Mouse (Mus musculus): ENCODE measurements around the gene Serpina3f.

Gene Serpina3f

DNA sequence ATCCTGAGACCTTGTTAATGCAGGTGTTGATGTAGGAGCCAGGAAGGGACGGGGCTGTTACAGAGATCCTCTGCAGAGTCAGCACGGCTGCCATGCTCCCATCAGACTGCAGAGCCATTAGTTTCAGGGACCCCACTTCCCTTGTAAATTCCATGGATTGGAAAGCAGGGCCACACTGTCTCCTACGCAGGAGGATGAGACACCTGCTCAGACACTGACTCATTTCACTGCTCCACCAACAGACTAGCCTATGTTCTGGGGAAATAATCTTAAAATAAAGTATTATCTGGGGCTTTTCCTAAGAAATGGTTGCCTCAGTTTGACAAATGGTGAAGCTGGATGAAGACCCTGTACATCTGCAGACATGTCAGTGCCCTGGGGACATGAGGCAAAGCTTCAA lies 33.9 kb downstream of the Serpina3f start:
- no peak for DNase-seq (ENCODE audit: low spot score in 2 of 2)

DNA sequence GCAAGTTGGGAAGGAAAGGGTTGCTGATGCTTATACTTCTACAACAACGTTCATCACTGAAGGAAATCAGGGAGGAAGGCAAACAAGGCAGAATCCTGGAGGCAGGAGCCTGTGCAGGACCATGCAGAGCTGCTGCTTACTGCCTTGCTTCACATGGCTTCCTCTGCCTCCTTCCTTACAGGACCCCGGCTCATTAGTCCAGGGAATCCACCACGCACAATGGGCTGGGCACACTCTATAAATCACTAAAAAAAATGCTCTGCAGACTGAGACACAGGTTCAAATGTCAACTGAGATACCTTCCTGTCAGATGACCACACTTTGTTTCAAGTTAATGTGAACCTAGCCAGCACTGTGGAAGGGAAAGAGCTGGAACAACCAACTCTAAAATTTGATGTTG lies 46.7 kb downstream of the Serpina3f start:
- no peak for DNase-seq (ENCODE audit: low spot score in 2 of 2)

DNA sequence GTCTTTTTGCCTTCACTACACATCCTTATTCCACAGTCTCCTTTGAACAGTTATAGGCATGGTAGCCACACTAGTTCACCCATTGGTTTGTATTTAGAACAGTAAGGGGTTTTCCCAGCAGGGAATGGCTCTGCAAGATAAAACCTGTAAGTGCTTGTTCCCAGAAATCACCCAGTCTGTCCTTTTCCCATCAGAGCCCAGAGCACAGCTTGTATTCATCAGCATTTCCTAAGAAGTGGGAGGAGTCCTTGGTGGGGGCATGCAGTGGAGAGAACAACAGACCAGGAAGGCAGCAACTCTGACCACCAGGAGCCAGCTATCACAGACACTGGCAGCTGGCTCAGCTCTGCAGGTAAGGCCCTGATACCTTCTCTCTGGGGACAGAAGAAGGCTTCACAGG lies 48.5 kb downstream of the Serpina3f start, which contains the start of gene Serpina3i:
Gene Serpina3i, plus strand, starts transcription at position 260 of the 400 bp plus-strand sequence.
- DNase-seq (ENCODE audit: low spot score in 2 of 2), result no peak

DNA sequence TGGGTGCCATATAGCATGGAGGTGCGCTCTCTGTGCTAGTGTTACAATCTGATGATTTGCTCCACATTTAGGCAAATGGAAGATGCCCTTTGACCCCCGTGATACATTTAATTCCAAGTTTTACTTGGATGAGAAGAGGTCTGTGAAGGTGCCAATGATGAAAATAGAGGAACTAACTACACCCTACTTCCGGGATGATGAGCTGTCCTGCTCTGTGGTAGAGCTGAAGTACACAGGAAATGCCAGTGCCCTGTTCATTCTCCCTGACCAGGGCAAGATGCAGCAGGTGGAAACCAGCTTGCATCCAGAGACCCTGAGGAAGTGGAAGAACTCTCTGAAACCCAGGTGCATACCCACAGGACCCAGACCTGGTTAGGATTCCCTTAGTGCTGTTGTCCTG lies 52.0 kb downstream of the Serpina3f start:
- no peak for DNase-seq (ENCODE audit: low spot score in 2 of 2)

All from spleen, postnatal 4 days (tissue).